In the genomic region with DNA sequence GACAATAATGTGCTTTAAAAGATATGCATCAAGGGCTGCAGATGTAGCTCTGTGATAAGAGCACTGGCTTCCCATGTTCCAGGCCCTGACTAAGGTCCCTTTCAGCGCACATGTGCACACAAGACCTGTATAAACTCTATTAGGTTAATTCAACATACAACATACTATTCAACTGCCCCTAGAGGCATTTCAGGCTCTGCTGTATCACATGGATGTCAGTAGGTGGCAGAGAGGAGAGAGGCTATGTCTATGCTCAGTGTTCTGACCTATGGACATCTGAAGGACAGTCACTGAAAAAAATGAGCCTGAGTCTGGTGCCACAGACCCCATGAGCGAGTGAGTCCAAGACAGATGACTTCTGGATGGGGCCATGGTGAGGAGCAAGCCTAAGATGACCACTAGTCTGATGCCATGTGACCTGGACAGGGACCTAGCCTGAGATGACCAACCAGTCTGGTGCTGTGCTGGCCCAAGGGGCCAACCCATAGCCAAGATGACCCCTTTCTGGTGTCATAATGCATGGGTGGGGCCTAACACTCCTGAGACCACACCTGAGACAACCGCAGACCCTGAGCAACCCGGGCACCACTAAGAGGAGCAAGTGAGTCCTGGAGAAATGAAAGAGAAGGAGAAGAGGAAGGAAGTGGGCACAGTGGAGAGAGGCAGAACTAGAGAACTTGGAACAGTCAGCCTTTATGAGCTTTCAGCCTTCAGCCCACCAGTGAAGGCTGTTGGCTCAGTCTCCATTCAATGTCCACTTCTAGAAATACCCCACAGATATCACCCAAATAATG, we compare ENCODE assay signal across 17 mouse cellular contexts. TPM values are rescaled to one million over a fixed set of nuclear protein-coding genes. Genes with fewer than 3 reads are reported as not detected.
DNase-seq lines count a peak whose midpoint lies in the region; ATAC-seq and TF ChIP-seq lines count a peak whose summit lies in the region.
"Had no signal": no experiment of that assay in that cellular context is flagged by ENCODE, and none has a peak within 500 bp of the region (broad histone marks: within the 10 kb centered on the region; RNA-seq: fewer than 3 reads in every experiment).

No protein-coding gene starts in this region.

- no peaks in the 10 kb centered on the region for H3K9me3 ChIP-seq in heart, postnatal 0 days (replicated peaks; ENCODE audit: control insufficient read depth, low read length)
- H3K9me3 ChIP-seq in intestine, postnatal 0 days (ENCODE audit: control insufficient read depth) = no peaks in the 10 kb centered on the region

- DNase-seq in heart, postnatal 0 days (ENCODE audit: low spot score) = no peak
- no peak for DNase-seq in heart, adult 8-10 months (ENCODE audit: low spot score)
- DNase-seq in testis, postnatal 14 days (ENCODE audit: low spot score) = no peak
- no peak for DNase-seq in left cerebral cortex, postnatal 14 days (ENCODE audit: low spot score in 2 of 2)
- no peak for DNase-seq in cerebellum, adult 2 months
- DNase-seq: cerebellum, postnatal 14 days; heart, adult 11 months; kidney, adult 2 months; lung, postnatal 14 days had no signal

- no peaks in the 10 kb centered on the region for H3K27me3 ChIP-seq in heart, postnatal 0 days (ENCODE audit: control insufficient read depth, insufficient read depth, low read length)
- no peaks in the 10 kb centered on the region for H3K27me3 ChIP-seq in testis, adult 2 months (ENCODE audit: control insufficient read depth, insufficient read depth, low read length)
- H3K27me3 ChIP-seq in intestine, postnatal 0 days (replicated peaks; ENCODE audit: control insufficient read depth, insufficient read depth, low read length) = no peaks in the 10 kb centered on the region
- H3K27me3 ChIP-seq in cerebellum, adult 2 months (ENCODE audit: control insufficient read depth, insufficient read depth, low read length) = no peaks in the 10 kb centered on the region

- ATAC-seq in heart, postnatal 0 days (ENCODE audit: insufficient read depth, low read depth) = no peak
- no peak for ATAC-seq in intestine, postnatal 0 days
- ATAC-seq in megakaryocyte-erythroid progenitor cell, adult 5-6 weeks (replicated peaks; ENCODE audit: low FRiP score, low TSS enrichment, poor library complexity, severe bottlenecking) = peak; percentile 60

- H3K4me2 ChIP-seq in heart, postnatal 0 days (ENCODE audit: low read depth, low read length) = no peak overlapping the region
- H3K4me2 ChIP-seq in intestine, postnatal 0 days (replicated peaks; ENCODE audit: low read depth) = no peak overlapping the region

- no peak for TF ChIP-seq EP300 in heart, postnatal 0 days (IDR thresholded peaks at IDR 0.05; ENCODE audit: low read depth)

- H3K4me3 ChIP-seq in heart, postnatal 0 days (ENCODE audit: low read depth, low read length) = no peak overlapping the region
- peak overlapping the region; percentile 72 for H3K4me3 ChIP-seq in testis, adult 2 months (ENCODE audit: control insufficient read depth, low read depth, low read length)
- H3K4me3 ChIP-seq in intestine, postnatal 0 days (ENCODE audit: low read depth, low read length) = no peak overlapping the region
- H3K4me3 ChIP-seq in cerebellum, adult 2 months (replicated peaks; ENCODE audit: insufficient read depth, low read depth, low read length) = no peak overlapping the region

- H3K9ac ChIP-seq in heart, postnatal 0 days (replicated peaks; ENCODE audit: low read depth, low read length) = no peak overlapping the region
- H3K9ac ChIP-seq in intestine, postnatal 0 days (ENCODE audit: low read depth, low read length) = no peak overlapping the region

- peak; percentile 29 for TF ChIP-seq CTCF in heart, postnatal 0 days (IDR thresholded peaks at IDR 0.05; ENCODE audit: low read depth)
- TF ChIP-seq CTCF in testis, adult 2 months (IDR thresholded peaks at IDR 0.05; ENCODE audit: control insufficient read depth, insufficient read depth, insufficient replicate concordance, low read depth, low read length) = no peak
- peak; percentile 26; the same call in 1 of the 2 replicates for TF ChIP-seq CTCF in intestine, postnatal 0 days (IDR thresholded peaks at IDR 0.05; ENCODE audit: low read depth)
- TF ChIP-seq CTCF in cerebellum, adult 2 months (IDR thresholded peaks at IDR 0.05; ENCODE audit: borderline replicate concordance, insufficient read depth, low read depth, low read length) = no peak

- no peak overlapping the region for H3K27ac ChIP-seq in heart, postnatal 0 days (ENCODE audit: low read depth)
- peak overlapping the region; percentile 83 for H3K27ac ChIP-seq in testis, adult 2 months (ENCODE audit: control insufficient read depth, insufficient read depth, low read depth, low read length)
- H3K27ac ChIP-seq in intestine, postnatal 0 days (ENCODE audit: low read depth, low read length) = no peak overlapping the region
- H3K27ac ChIP-seq in cerebellum, adult 2 months (ENCODE audit: insufficient read depth, low read length) = no peak overlapping the region

- TF ChIP-seq POLR2A in testis, adult 2 months (IDR thresholded peaks at IDR 0.05; ENCODE audit: control insufficient read depth, low read depth, low read length) = peak; percentile 78; the same call in 1 of the 2 replicates
- TF ChIP-seq POLR2A in cerebellum, adult 2 months (IDR thresholded peaks at IDR 0.05; ENCODE audit: borderline replicate concordance, insufficient read depth, low read length) = no peak

- 72% methylated on average over 4 of the region's 4 CpGs for WGBS in heart, postnatal 0 days
- WGBS in intestine, postnatal 0 days = 84% methylated on average over 4 of the region's 4 CpGs
- 90% methylated on average over 4 of the region's 4 CpGs for WGBS in cerebellum, adult 2 months

- H3K4me1 ChIP-seq in heart, postnatal 0 days (ENCODE audit: control insufficient read depth, insufficient read depth) = no peaks in the 10 kb centered on the region
- no peaks in the 10 kb centered on the region for H3K4me1 ChIP-seq in testis, adult 2 months (ENCODE audit: control insufficient read depth, insufficient read depth, low read length)
- H3K4me1 ChIP-seq in intestine, postnatal 0 days (replicated peaks; ENCODE audit: control insufficient read depth, insufficient read depth, low read length) = no peaks in the 10 kb centered on the region
- H3K4me1 ChIP-seq in cerebellum, adult 2 months (ENCODE audit: control insufficient read depth, insufficient read depth, low read length) = no peaks in the 10 kb centered on the region

- intact Hi-C loops in left cerebral cortex, postnatal 14 days (cut with DNase I) = no loop called here

- no peaks in the 10 kb centered on the region for H3K36me3 ChIP-seq in heart, postnatal 0 days (replicated peaks; ENCODE audit: control insufficient read depth, insufficient read depth, low read length)
- H3K36me3 ChIP-seq in testis, adult 2 months (ENCODE audit: control insufficient read depth, insufficient read depth, low read length) = no peaks in the 10 kb centered on the region
- H3K36me3 ChIP-seq in intestine, postnatal 0 days (ENCODE audit: control insufficient read depth, insufficient read depth) = no peaks in the 10 kb centered on the region

RNA-seq across cellular contexts. Expression of a gene that starts 20.8 kb away (rescaled TPM):
- not detected in 2 replicates for total RNA-seq in heart, postnatal 0 days (2014; rRNA removed; ENCODE audit: low replicate concordance)
- polyA plus RNA-seq in heart, postnatal 0 days (2015; fragmentation: Nextera tagmentation; extraction: Ambion mirVana) = 0.18 TPM in 2 replicates
- total RNA-seq in heart, adult 8-10 months (2022) = not detected
- polyA plus RNA-seq in testis, adult 2 months (2012; rRNA removed) = 124 and 160 TPM in 2 replicates
- polyA plus RNA-seq in intestine, postnatal 0 days (2015; fragmentation: Nextera tagmentation; extraction: Ambion mirVana) = not detected in 2 replicates
- 11.2 and 12.2 TPM in 2 replicates for total RNA-seq in megakaryocyte-erythroid progenitor cell, adult 5-6 weeks (2014; fragmentation: Nextera tagmentation)
- 3.7 and 4.2 TPM in 2 replicates for total RNA-seq in megakaryocyte-erythroid progenitor cell, adult 5-6 weeks (2017)
- total RNA-seq in left cerebral cortex, postnatal 14 days (2021) = not detected
- polyA plus RNA-seq in cerebellum, adult 2 months (2012; rRNA removed) = not detected in 2 replicates
- total RNA-seq: heart, postnatal 25 days; layer of hippocampus, adult 8-10 months; left cerebral cortex, postnatal 25 days; neutrophil, adult 5-6 weeks had no signal
- polyA plus RNA-seq: frontal cortex, adult 2 months had no signal

RNA-seq across cellular contexts. Expression of a gene that starts 41.1 kb away (rescaled TPM):
- total RNA-seq in heart, postnatal 0 days (2014; rRNA removed; ENCODE audit: low replicate concordance) = not detected in 2 replicates
- 0.07 TPM in 2 replicates for polyA plus RNA-seq in heart, postnatal 0 days (2015; fragmentation: Nextera tagmentation; extraction: Ambion mirVana)
- total RNA-seq in heart, adult 8-10 months (2022) = under 1 TPM in 1 of 4 experiments, not detected in 3; 0.08 TPM
- 11.8 and 14.6 TPM in 2 replicates for polyA plus RNA-seq in testis, adult 2 months (2012; rRNA removed)
- 0.04 and 0.05 TPM in 2 replicates for polyA plus RNA-seq in intestine, postnatal 0 days (2015; fragmentation: Nextera tagmentation; extraction: Ambion mirVana)
- 0.17 and 0.49 TPM in 2 replicates for total RNA-seq in megakaryocyte-erythroid progenitor cell, adult 5-6 weeks (2014; fragmentation: Nextera tagmentation)
- total RNA-seq in megakaryocyte-erythroid progenitor cell, adult 5-6 weeks (2017) = not detected in 2 replicates
- under 1 TPM; 0.22 to 0.30 TPM for total RNA-seq in left cerebral cortex, postnatal 14 days (2021)
- polyA plus RNA-seq in cerebellum, adult 2 months (2012; rRNA removed) = 0.10 and 0.11 TPM in 2 replicates

RNA-seq across cellular contexts. Expression of a gene that starts 48.0 kb away (rescaled TPM):
- total RNA-seq in heart, postnatal 0 days (2014; rRNA removed; ENCODE audit: low replicate concordance) = 119 and 159 TPM in 2 replicates
- polyA plus RNA-seq in heart, postnatal 0 days (2015; fragmentation: Nextera tagmentation; extraction: Ambion mirVana) = 56.4 and 58.2 TPM in 2 replicates
- 100 to 1,000 TPM in 2 of 4 experiments, 10 to 100 TPM in 2; 95.0 to 103 (median 99.9) TPM for total RNA-seq in heart, adult 8-10 months (2022)
- 9.8 and 11.6 TPM in 2 replicates for polyA plus RNA-seq in testis, adult 2 months (2012; rRNA removed)
- 36.3 and 36.7 TPM in 2 replicates for polyA plus RNA-seq in intestine, postnatal 0 days (2015; fragmentation: Nextera tagmentation; extraction: Ambion mirVana)
- total RNA-seq in megakaryocyte-erythroid progenitor cell, adult 5-6 weeks (2014; fragmentation: Nextera tagmentation) = 211 and 271 TPM in 2 replicates
- total RNA-seq in megakaryocyte-erythroid progenitor cell, adult 5-6 weeks (2017) = 274 and 354 TPM in 2 replicates
- 10 to 100 TPM; 65.3 to 66.7 TPM for total RNA-seq in left cerebral cortex, postnatal 14 days (2021)
- 89.2 and 95.7 TPM in 2 replicates for polyA plus RNA-seq in cerebellum, adult 2 months (2012; rRNA removed)

Comparison
In these comparisons a context has a peak if more than half of its experiments do, and no peak if none do; other contexts are left out.
1. CTCF ChIP-seq: peak in heart, postnatal 0 days (single experiment) and intestine, postnatal 0 days (single experiment); none in testis, adult 2 months (single experiment) and cerebellum, adult 2 months (single experiment).